Mouse (Mus musculus) embryonic fibroblast, embryonic 13.5 days (primary cell): ENCODE measurements around the gene Katnb1. TPM values are rescaled to one million over a fixed set of nuclear protein-coding genes. Genes with fewer than 3 reads are reported as not detected.

ENCODE experiments used
- H3K27ac ChIP-seq: 2 replicates; pipeline ENCODE4 v1.5.1; 2012; ENCODE audit warnings: low read length, control low read depth, inconsistent platforms; ENCODE audit not compliant: insufficient read depth
- H3K4me1 ChIP-seq: 2 replicates; pipeline ENCODE4 v1.6.1; 2011; ENCODE audit warnings: low read length; ENCODE audit not compliant: control insufficient read depth, insufficient read depth
- H3K4me3 ChIP-seq: 2 replicates; pipeline ENCODE4 v1.5.1; 2011; ENCODE audit warnings: mild to moderate bottlenecking, control low read depth, low read length; ENCODE audit not compliant: insufficient read depth
- CTCF ChIP-seq: IDR thresholded peaks from 2 replicates; pipeline ENCODE4 v1.5.1; 2011; ENCODE audit warnings: mild to moderate bottlenecking, control low read depth, low read length, moderate library complexity, borderline replicate concordance; ENCODE audit not compliant: insufficient read depth
- POLR2A ChIP-seq: IDR thresholded peaks from 2 replicates; pipeline ENCODE4 v1.6.1; 2011; ENCODE audit warnings: low read depth, mild to moderate bottlenecking, control low read depth, low read length, moderate library complexity
- polyA plus RNA-seq: library from polyadenylated mRNA; stranded (reverse); fragments of >200 nt; gene quantifications from 2 replicates; pipeline ENCODE4 v1.2.4, GENCODE M21; 2011; ENCODE audit warnings: low read depth; ENCODE audit not compliant: missing spikeins, insufficient read length

Katnb1 gene
- polyA plus RNA-seq, 1 experiment = 9.0 TPM

- peaks cover 7% of the 10 kb centered on the region for H3K4me1 ChIP-seq
- H3K27ac ChIP-seq = no peak overlapping the region
- TF ChIP-seq POLR2A = no peak
- no peak for TF ChIP-seq CTCF
- no peak overlapping the region for H3K4me3 ChIP-seq
Observed at GRCm38 (mm10) chr8:95146044-95146745, 65.2 kb downstream of the Katnb1 start.

DNA sequence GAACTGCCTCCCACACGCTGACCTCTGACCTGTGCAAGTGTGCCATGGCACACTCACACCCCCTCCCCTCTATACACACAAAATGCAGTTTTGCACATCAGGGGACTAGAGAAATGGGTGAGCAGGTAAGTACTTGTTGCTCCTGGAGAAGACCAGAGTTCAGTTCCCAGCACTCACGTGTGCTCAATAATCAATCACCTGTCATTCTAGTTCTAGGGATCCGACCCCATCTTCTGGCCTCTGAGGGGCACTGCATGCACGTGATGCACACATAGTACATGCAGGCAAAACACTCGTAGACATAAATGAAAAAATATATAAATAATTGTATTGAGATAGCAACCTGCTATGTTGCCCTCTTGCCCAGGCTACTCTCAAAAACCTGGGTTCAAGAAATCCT, 65.9 kb downstream of the Katnb1 start:
- Histone ChIP-seq H3K27ac (no peak overlapping the region), H3K4me3 (no peak overlapping the region)

GRCm38 (mm10) chr8:95149426-95149825, 68.4 kb downstream of the Katnb1 start:
- TF ChIP-seq CTCF = no peak
- no peak for TF ChIP-seq POLR2A
- Histone ChIP-seq H3K27ac (no peak overlapping the region), H3K4me1 (no peaks in the 10 kb centered on the region), H3K4me3 (no peak overlapping the region)

More for the DNA sequence above, 65.9 kb downstream of the Katnb1 start:
- peaks cover 6% of the 10 kb centered on the region for H3K4me1 ChIP-seq
- TF ChIP-seq CTCF (no peak), POLR2A (no peak)

DNA sequence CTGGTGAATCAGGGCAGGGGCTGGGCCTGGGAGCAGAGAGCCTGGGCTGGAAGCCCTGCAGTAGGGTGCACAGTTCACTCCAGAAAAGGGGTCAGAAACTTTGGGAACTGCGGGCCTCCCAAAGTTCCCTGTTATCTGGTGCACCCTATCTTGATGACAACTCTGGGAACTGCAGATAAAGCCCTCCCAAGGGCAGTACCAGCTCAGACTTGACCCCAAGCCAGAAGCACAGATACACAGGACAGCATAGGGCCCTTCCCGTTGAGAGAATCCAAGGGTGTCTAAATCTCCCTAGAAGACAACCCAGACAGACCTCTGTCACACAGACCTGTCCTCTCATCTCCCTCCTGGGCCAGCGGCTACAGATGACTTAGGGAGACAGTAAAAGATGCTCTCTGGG, 69.6 kb downstream of the Katnb1 start:
- Histone ChIP-seq H3K4me1 (no peaks in the 10 kb centered on the region), H3K27ac (no peak overlapping the region)
- no peak for TF ChIP-seq CTCF
- no peak for TF ChIP-seq POLR2A

More for the DNA sequence above, 69.6 kb downstream of the Katnb1 start:
- no peak overlapping the region for H3K4me3 ChIP-seq

Other genes starting within 250 kb of the Katnb1 start
- gene Coq9, start 242.9 kb upstream of the Katnb1 start, polyA plus RNA-seq = 46.5 and 48.9 TPM in 2 replicates
- gene Ciapin1, start 242.8 kb upstream of the Katnb1 start, polyA plus RNA-seq = 27.6 and 35.3 TPM in 2 replicates
- gene Polr2c, start 223.7 kb upstream of the Katnb1 start, polyA plus RNA-seq = 84.6 and 92.0 TPM in 2 replicates
- 8.7 and 9.3 TPM in 2 replicates for gene Dok4, start 204.9 kb upstream of the Katnb1 start, polyA plus RNA-seq
- 39.2 and 43.7 TPM in 2 replicates for gene Ccdc102a, start 163.1 kb upstream of the Katnb1 start, polyA plus RNA-seq
- 0.49 and 0.63 TPM in 2 replicates for gene Adgrg5, start 157.5 kb upstream of the Katnb1 start, polyA plus RNA-seq
- gene Adgrg1, start 106.4 kb upstream of the Katnb1 start, polyA plus RNA-seq = 3.1 and 3.4 TPM in 2 replicates
- not detected in 2 replicates for gene Adgrg3, start 63.5 kb upstream of the Katnb1 start, polyA plus RNA-seq
- gene Drc7, start 26.1 kb upstream of the Katnb1 start, polyA plus RNA-seq = not detected in 2 replicates
- 13.6 and 21.4 TPM in 2 replicates for gene Kifc3, start 121.6 kb downstream of the Katnb1 start, polyA plus RNA-seq
- 0.09 and 0.13 TPM in 2 replicates for gene Cngb1, start 225.4 kb downstream of the Katnb1 start, polyA plus RNA-seq
- gene Tepp, start 229.4 kb downstream of the Katnb1 start, polyA plus RNA-seq = not detected in 2 replicates